Mouse (Mus musculus) hindbrain, embryonic 11.5 days (tissue): Measurements from ENCODE around the gene Ccm2l. TPM values are rescaled to one million over a fixed set of nuclear protein-coding genes. Genes with fewer than 3 reads are reported as not detected.

Experiments
- ATAC-seq: fragments of 200-750 bp; cut with Nextera tagmentation; 2 replicates; pipeline ENCODE4 v1.8.0; 2017; ENCODE audit warnings: mild to moderate bottlenecking, moderate TSS enrichment, moderate library complexity; ENCODE audit not compliant: low FRiP score
- DNase-seq: peaks from one replicate; pipeline ENCODE4 v3.0.0-alpha.2; 2015; ENCODE audit warnings: low spot score
- H3K27ac ChIP-seq: fragments of 300-500 bp; sonication (generic); 2 replicates; pipeline ENCODE4 v1.5.1; 2014; ENCODE audit warnings: mild to moderate bottlenecking, low read depth, low read length
- H3K27me3 ChIP-seq: fragments of 300-500 bp; sonication (generic); 2 replicates; pipeline ENCODE4 v1.6.1; 2014; ENCODE audit warnings: mild to moderate bottlenecking, low read length, moderate library complexity, mixed read lengths; ENCODE audit not compliant: control insufficient read depth, insufficient read depth
- H3K36me3 ChIP-seq: fragments of 300-500 bp; sonication (generic); 2 replicates; pipeline ENCODE4 v1.6.1; 2014; ENCODE audit warnings: mild to moderate bottlenecking, low read length, moderate library complexity, mixed read lengths; ENCODE audit not compliant: control insufficient read depth, insufficient read depth
- H3K4me1 ChIP-seq: fragments of 300-500 bp; sonication (generic); replicated peaks from 2 replicates; pipeline ENCODE4 v1.6.1; 2014; ENCODE audit warnings: low read length, mixed read lengths; ENCODE audit not compliant: control insufficient read depth, insufficient read depth
- H3K4me2 ChIP-seq: fragments of 300-500 bp; sonication (generic); replicated peaks from 2 replicates; pipeline ENCODE4 v1.6.1; 2014; ENCODE audit warnings: mild to moderate bottlenecking, low read depth, low read length
- H3K4me3 ChIP-seq: fragments of 300-500 bp; sonication (generic); 2 replicates; pipeline ENCODE4 v1.5.1; 2014; ENCODE audit warnings: low read depth, low read length
- H3K9ac ChIP-seq: fragments of 300-500 bp; sonication (generic); 2 replicates; pipeline ENCODE4 v1.6.1; 2014; ENCODE audit warnings: low read depth, low read length
- H3K9me3 ChIP-seq: fragments of 300-500 bp; sonication (generic); 2 replicates; pipeline ENCODE4 v1.6.1; 2016; ENCODE audit warnings: low read length; ENCODE audit not compliant: control insufficient read depth
- WGBS: fragments of 180-500 bp; shearing (Covaris S2); extraction: QIAGEN DNeasy Blood & Tissue Kit; methylation state at CpG from one replicate; pipeline ENCODE4 v1.1.7; 2014; 5-methylcytosine and 5-hydroxymethylcytosine counted together
- polyA plus RNA-seq: library from polyadenylated mRNA; unstranded; fragments of >200 nt; fragmentation: Nextera tagmentation; extraction: Ambion mirVana; gene quantifications from 2 replicates; pipeline ENCODE4 v1.2.1, GENCODE M21; 2014

Gene Ccm2l
- polyA plus RNA-seq, 1 experiment from 2014 or later, result 2.1 TPM

DNA sequence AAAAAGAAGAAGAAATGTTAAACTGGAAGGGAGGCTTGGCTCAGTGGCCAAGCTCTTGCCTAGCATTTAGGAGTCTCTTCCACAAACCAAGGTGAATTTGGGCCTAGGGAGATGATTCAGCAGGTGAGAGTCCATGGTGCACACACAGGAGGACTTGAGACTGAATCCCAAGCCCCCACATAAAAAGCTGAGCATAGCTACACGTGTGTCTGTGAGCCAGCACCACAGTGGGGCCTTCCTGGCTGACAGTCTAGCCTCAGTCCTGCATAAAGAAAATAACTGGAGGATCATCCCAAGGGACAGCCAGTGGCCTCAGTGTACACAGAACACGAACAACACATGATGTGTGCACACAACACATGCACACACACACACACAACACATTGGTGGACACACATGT lies 23.6 kb downstream of the Ccm2l start:
- ATAC-seq, result no peak
- Histone ChIP-seq H3K9me3 (no peaks in the 10 kb centered on the region), H3K4me1 (no peaks in the 10 kb centered on the region), H3K27ac (no peak overlapping the region), H3K36me3 (no peaks in the 10 kb centered on the region), H3K9ac (no peak overlapping the region), H3K27me3 (no peaks in the 10 kb centered on the region), H3K4me2 (no peak overlapping the region), H3K4me3 (no peak overlapping the region)
- no peak for DNase-seq
- WGBS, result 61% methylated on average over 2 of the region's 2 CpGs

DNA sequence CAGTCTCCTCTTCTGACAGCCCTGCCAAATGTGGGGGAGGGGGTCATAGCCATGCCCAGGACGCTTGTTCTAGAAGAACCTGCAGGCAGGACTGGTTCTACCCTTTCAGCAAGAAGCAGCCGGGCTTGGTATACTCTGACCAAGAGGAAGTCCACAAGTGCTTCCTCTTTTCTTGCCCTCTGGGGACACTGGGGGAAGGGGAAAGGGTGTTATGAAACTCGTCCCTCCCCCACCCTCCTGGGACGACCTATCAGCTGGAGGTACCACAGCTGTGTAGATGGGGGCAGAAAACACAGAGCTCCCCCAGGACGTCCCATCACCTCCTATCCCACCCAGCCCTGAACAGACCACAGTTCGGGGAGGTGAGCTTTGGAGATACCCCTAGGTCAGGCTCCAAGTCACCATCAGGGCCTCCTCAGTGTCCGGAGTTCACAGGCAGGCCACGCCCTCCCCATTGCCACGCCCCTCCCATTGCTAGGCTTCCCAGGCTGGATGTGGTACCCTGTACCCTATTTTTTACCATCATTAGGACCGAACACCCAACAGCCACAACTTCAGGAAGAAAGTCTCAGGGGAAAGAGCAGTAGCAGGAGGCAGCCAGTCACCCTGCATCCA lies 24.9 kb downstream of the Ccm2l start:
- ATAC-seq (no peak), DNase-seq (no peak)
- H3K9me3 ChIP-seq, result no peaks in the 10 kb centered on the region
- WGBS, result 47% methylated on average over 10 of the region's 10 CpGs
- no peaks in the 10 kb centered on the region for H3K4me1 ChIP-seq
- H3K4me3 ChIP-seq, result no peak overlapping the region
- H3K9ac ChIP-seq, result no peak overlapping the region
- H3K36me3 ChIP-seq, result no peaks in the 10 kb centered on the region
- H3K27me3 ChIP-seq, result no peaks in the 10 kb centered on the region
- H3K4me2 ChIP-seq, result no peak overlapping the region
- H3K27ac ChIP-seq, result no peak overlapping the region

GRCm38 (mm10) chr2:153107046-153107766 lies 41.5 kb downstream of the Ccm2l start:
- ATAC-seq (no peak), DNase-seq (peak; percentile 19)
- Histone ChIP-seq H3K4me3 (no peak overlapping the region), H3K9ac (no peak overlapping the region), H3K9me3 (no peaks in the 10 kb centered on the region), H3K27ac (no peak overlapping the region), H3K4me2 (peak overlapping the region; percentile 23), H3K4me1 (0 out of 2 replicates have a peak, but pooled peaks cover 3% of the 10 kb centered on the region), H3K27me3 (peaks cover 31% of the 10 kb centered on the region), H3K36me3 (no peaks in the 10 kb centered on the region)
- 35% methylated on average over 23 of the region's 23 CpGs for WGBS

DNA sequence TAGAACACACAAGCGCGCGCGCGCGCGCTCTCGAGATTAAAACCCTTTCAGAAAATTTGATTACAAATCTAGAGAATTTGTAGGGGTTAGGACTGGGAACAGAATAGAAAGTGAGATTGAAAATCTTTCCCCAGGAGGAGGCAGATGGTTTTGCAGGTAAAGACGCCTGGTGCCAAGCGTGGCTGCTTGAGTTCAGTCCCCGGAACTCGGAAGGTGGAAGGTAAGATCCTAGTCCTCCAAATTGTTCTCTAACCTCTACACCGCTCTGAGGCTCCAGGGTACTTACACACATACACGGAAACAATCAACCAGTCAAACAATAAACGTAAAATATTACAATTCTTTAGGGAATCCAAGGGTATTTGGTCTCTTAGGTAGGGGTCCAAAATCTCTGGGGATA lies 42.0 kb downstream of the Ccm2l start:
- Histone ChIP-seq H3K4me3 (peak overlapping the region; percentile 38; the same call in 1 of the 2 replicates), H3K27ac (no peak overlapping the region), H3K36me3 (no peaks in the 10 kb centered on the region), H3K9ac (no peak overlapping the region), H3K27me3 (peaks cover 31% of the 10 kb centered on the region), H3K9me3 (no peaks in the 10 kb centered on the region), H3K4me2 (peak overlapping the region; percentile 23), H3K4me1 (0 out of 2 replicates have a peak, but pooled peaks cover 3% of the 10 kb centered on the region)
- no peak for ATAC-seq
- WGBS, result 2% methylated on average over 15 of the region's 15 CpGs
- peak; percentile 38 for DNase-seq

GRCm38 (mm10) chr2:153108313-153109264 lies 42.8 kb downstream of the Ccm2l start, which contains the start of gene Hck:
TSS of gene Hck (plus strand) at chr2:153108468.
- 2% methylated on average over 52 of the region's 52 CpGs for WGBS
- no peaks in the 10 kb centered on the region for H3K36me3 ChIP-seq
- H3K4me2 ChIP-seq, result peak within 1 kb of the TSS; percentile 68
- no peaks in the 10 kb centered on the region for H3K9me3 ChIP-seq
- 0 out of 2 replicates have a peak, but pooled peaks cover 3% of the 10 kb centered on the region for H3K4me1 ChIP-seq
- no peak within 1 kb of the TSS for H3K27ac ChIP-seq
- H3K27me3 ChIP-seq, result peaks cover 31% of the 10 kb centered on the region
- ATAC-seq, result peak; percentile 71
- H3K4me3 ChIP-seq, result peak within 1 kb of the TSS; percentile 38
- peak within 1 kb of the TSS; percentile 42 for H3K9ac ChIP-seq
- peak; percentile 61 for DNase-seq

DNA sequence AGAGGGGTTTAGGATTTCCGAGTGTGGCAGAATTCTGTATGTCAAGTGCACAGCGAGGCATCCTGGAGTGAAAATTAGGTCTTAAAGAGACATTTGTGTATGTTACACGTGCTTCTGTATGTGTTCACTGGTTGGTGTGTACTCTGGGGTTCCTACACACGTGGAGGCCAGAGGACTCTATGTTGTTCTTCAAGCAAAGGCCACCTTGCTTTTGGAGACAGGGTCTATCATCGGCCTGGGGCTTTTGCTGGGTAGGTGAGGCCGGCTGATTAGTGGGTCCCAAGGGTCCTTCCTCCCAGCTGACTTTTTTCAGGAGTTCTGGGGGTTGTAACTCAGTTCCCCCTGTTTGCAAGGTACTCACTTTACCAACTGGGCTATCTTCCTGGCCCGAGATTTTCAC lies 43.8 kb downstream of the Ccm2l start:
- ATAC-seq (no peak), DNase-seq (no peak)
- Histone ChIP-seq H3K27me3 (peaks cover 31% of the 10 kb centered on the region), H3K4me2 (no peak overlapping the region), H3K27ac (no peak overlapping the region), H3K9ac (no peak overlapping the region), H3K4me1 (0 out of 2 replicates have a peak, but pooled peaks cover 3% of the 10 kb centered on the region), H3K36me3 (no peaks in the 10 kb centered on the region), H3K4me3 (no peak overlapping the region), H3K9me3 (no peaks in the 10 kb centered on the region)
- WGBS, result 73% methylated on average over 7 of the region's 7 CpGs

DNA sequence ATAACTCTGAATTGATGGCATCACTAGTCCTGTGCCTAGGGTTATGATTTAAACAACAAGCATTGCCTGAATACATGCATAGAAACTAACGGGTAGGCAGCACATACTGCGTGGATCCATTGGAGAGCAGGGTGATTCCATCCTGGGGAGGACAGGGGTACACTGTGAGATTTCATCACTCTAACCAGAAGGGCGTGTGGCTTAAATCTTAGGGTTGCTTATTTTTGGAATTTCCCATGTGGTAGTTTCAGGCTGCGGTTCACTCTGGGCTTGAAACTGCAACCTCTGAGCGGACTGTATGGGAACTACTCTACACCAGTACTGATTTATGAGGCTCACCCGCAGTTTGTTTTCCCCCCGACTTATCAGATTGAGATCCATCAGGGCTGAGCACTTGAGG lies 45.5 kb downstream of the Ccm2l start:
- DNase-seq (no peak), ATAC-seq (no peak)
- H3K4me3 ChIP-seq, result no peak overlapping the region
- peaks cover 31% of the 10 kb centered on the region for H3K27me3 ChIP-seq
- 89% methylated on average over 7 of the region's 7 CpGs for WGBS
- no peak overlapping the region for H3K27ac ChIP-seq
- no peaks in the 10 kb centered on the region for H3K9me3 ChIP-seq
- H3K4me2 ChIP-seq, result no peak overlapping the region
- no peaks in the 10 kb centered on the region for H3K36me3 ChIP-seq
- 0 out of 2 replicates have a peak, but pooled peaks cover 3% of the 10 kb centered on the region for H3K4me1 ChIP-seq
- no peak overlapping the region for H3K9ac ChIP-seq

DNA sequence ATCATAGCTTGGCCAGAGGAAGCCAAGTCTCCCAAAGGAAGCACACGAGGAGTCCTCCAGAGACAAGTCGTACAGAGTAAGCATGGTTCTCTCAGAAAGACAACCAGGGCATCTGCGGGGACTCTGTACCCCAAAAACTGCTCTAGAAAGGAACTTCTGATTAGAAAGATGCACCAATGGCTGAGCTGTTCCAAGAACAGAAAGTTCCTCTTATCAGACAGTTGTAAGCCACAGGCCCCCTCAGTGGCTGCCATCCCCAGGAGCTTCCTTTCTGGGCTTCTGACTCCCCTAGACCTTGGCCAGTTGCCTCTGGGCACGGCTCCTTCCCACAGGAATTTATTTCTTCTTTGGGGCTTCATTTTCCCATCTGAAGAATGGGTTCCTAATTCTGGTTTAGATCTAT lies 49.9 kb downstream of the Ccm2l start:
- 80% methylated on average over 4 of the region's 4 CpGs for WGBS
- Histone ChIP-seq H3K36me3 (no peaks in the 10 kb centered on the region), H3K4me1 (no peaks in the 10 kb centered on the region), H3K4me2 (no peak overlapping the region), H3K4me3 (no peak overlapping the region), H3K9me3 (no peaks in the 10 kb centered on the region), H3K27me3 (no peaks in the 10 kb centered on the region), H3K9ac (no peak overlapping the region), H3K27ac (no peak overlapping the region)
- ATAC-seq, result no peak
- no peak for DNase-seq
